Mouse (Mus musculus): ENCODE data around the gene Col25a1. TPM values are rescaled to one million over a fixed set of nuclear protein-coding genes. Genes with fewer than 3 reads are reported as not detected.

The Col25a1 gene
- polyA plus RNA-seq, 1 experiment from 2014 or later: 7.0 TPM

GRCm38 (mm10) chr3:130094125-130094704 is 37.1 kb upstream of the Col25a1 start:
- Histone ChIP-seq H3K36me3 (ENCODE audit: insufficient read depth, low read length) (no peaks in the 10 kb centered on the region), H3K9me3 (ENCODE audit: low read length) (no peaks in the 10 kb centered on the region), H3K27ac (ENCODE audit: low read length) (no peak overlapping the region), H3K27me3 (replicated peaks; ENCODE audit: insufficient read depth, low read length) (no peaks in the 10 kb centered on the region), H3K9ac (replicated peaks; ENCODE audit: low read depth) (no peak overlapping the region), H3K4me2 (replicated peaks; ENCODE audit: low read depth, low read length) (no peak overlapping the region), H3K4me3 (ENCODE audit: low read depth, low read length) (no peak overlapping the region), H3K4me1 (ENCODE audit: insufficient read depth, low read depth, low read length) (no peaks in the 10 kb centered on the region)
- DNase-seq (ENCODE audit: low spot score) (no peak), ATAC-seq (no peak)
- TF ChIP-seq CTCF (IDR thresholded peaks at IDR 0.05) (no peak), EP300 (IDR thresholded peaks at IDR 0.05) (no peak)
- WGBS: 76% methylated on average over 5 of the region's 5 CpGs

- Histone ChIP-seq H3K36me3 (ENCODE audit: insufficient read depth, low read length) (no peaks in the 10 kb centered on the region), H3K4me2 (replicated peaks; ENCODE audit: low read depth, low read length) (no peak overlapping the region), H3K9me3 (ENCODE audit: low read length) (no peaks in the 10 kb centered on the region), H3K27me3 (replicated peaks; ENCODE audit: insufficient read depth, low read length) (no peaks in the 10 kb centered on the region), H3K4me3 (ENCODE audit: low read depth, low read length) (no peak overlapping the region), H3K4me1 (ENCODE audit: insufficient read depth, low read depth, low read length) (no peaks in the 10 kb centered on the region), H3K9ac (replicated peaks; ENCODE audit: low read depth) (no peak overlapping the region), H3K27ac (ENCODE audit: low read length) (no peak overlapping the region)
- no peak for ATAC-seq
- peak; percentile 72 for DNase-seq (ENCODE audit: low spot score)
- TF ChIP-seq CTCF (IDR thresholded peaks at IDR 0.05): peak; percentile 83
- no peak for TF ChIP-seq EP300 (IDR thresholded peaks at IDR 0.05)
- 36% methylated on average over 5 of the region's 5 CpGs for WGBS
Measured at GRCm38 (mm10) chr3:130095160-130095781, 36.0 kb upstream of the Col25a1 start.

GRCm38 (mm10) chr3:130103486-130103885 is 27.8 kb upstream of the Col25a1 start:
- H3K4me3 ChIP-seq (ENCODE audit: low read depth, low read length): no peak overlapping the region
- DNase-seq (ENCODE audit: low spot score): no peak
- H3K4me2 ChIP-seq (replicated peaks; ENCODE audit: low read depth, low read length): no peak overlapping the region
- no peak overlapping the region for H3K9ac ChIP-seq (replicated peaks; ENCODE audit: low read depth)
- no peaks in the 10 kb centered on the region for H3K27me3 ChIP-seq (replicated peaks; ENCODE audit: insufficient read depth, low read length)
- no peaks in the 10 kb centered on the region for H3K36me3 ChIP-seq (ENCODE audit: insufficient read depth, low read length)
- H3K9me3 ChIP-seq (ENCODE audit: low read length): no peaks in the 10 kb centered on the region
- no peaks in the 10 kb centered on the region for H3K4me1 ChIP-seq (ENCODE audit: insufficient read depth, low read depth, low read length)
- TF ChIP-seq EP300 (IDR thresholded peaks at IDR 0.05) (no peak), CTCF (IDR thresholded peaks at IDR 0.05) (peak; percentile 57)
- H3K27ac ChIP-seq (ENCODE audit: low read length): no peak overlapping the region
- ATAC-seq: no peak
- WGBS: 73% methylated on average over 8 of the region's 8 CpGs

GRCm38 (mm10) chr3:130104471-130104870 is 26.8 kb upstream of the Col25a1 start:
- no peaks in the 10 kb centered on the region for H3K36me3 ChIP-seq (ENCODE audit: insufficient read depth, low read length)
- no peak overlapping the region for H3K27ac ChIP-seq (ENCODE audit: low read length)
- no peaks in the 10 kb centered on the region for H3K27me3 ChIP-seq (replicated peaks; ENCODE audit: insufficient read depth, low read length)
- H3K4me3 ChIP-seq (ENCODE audit: low read depth, low read length): no peak overlapping the region
- DNase-seq (ENCODE audit: low spot score): peak; percentile 38
- ATAC-seq: peak; percentile 43; the same call in 1 of the 2 replicates
- TF ChIP-seq EP300 (IDR thresholded peaks at IDR 0.05) (no peak), CTCF (IDR thresholded peaks at IDR 0.05) (no peak)
- H3K4me2 ChIP-seq (replicated peaks; ENCODE audit: low read depth, low read length): 0 out of 2 replicates have a peak overlapping the region, but pooled peaks have one; percentile 8
- WGBS: 32% methylated on average over 9 of the region's 9 CpGs
- H3K4me1 ChIP-seq (ENCODE audit: insufficient read depth, low read depth, low read length): no peaks in the 10 kb centered on the region
- H3K9ac ChIP-seq (replicated peaks; ENCODE audit: low read depth): no peak overlapping the region
- no peaks in the 10 kb centered on the region for H3K9me3 ChIP-seq (ENCODE audit: low read length)

- TF ChIP-seq CTCF (IDR thresholded peaks at IDR 0.05): no peak
- TF ChIP-seq EP300 (IDR thresholded peaks at IDR 0.05): no peak
- no peaks in the 10 kb centered on the region for H3K36me3 ChIP-seq (ENCODE audit: insufficient read depth, low read length)
- 78% methylated on average over 6 of the region's 6 CpGs for WGBS
- ATAC-seq (no peak), DNase-seq (ENCODE audit: low spot score) (no peak)
- H3K4me3 ChIP-seq (ENCODE audit: low read depth, low read length): no peak overlapping the region
- H3K9me3 ChIP-seq (ENCODE audit: low read length): no peaks in the 10 kb centered on the region
- H3K4me1 ChIP-seq (ENCODE audit: insufficient read depth, low read depth, low read length): no peaks in the 10 kb centered on the region
- H3K27ac ChIP-seq (ENCODE audit: low read length): no peak overlapping the region
- no peak overlapping the region for H3K9ac ChIP-seq (replicated peaks; ENCODE audit: low read depth)
- no peaks in the 10 kb centered on the region for H3K27me3 ChIP-seq (replicated peaks; ENCODE audit: insufficient read depth, low read length)
- H3K4me2 ChIP-seq (replicated peaks; ENCODE audit: low read depth, low read length): no peak overlapping the region
Measured at GRCm38 (mm10) chr3:130116886-130117285, 14.4 kb upstream of the Col25a1 start.

- H3K4me3 ChIP-seq (ENCODE audit: low read depth, low read length): no peak overlapping the region
- no peaks in the 10 kb centered on the region for H3K9me3 ChIP-seq (ENCODE audit: low read length)
- no peak overlapping the region for H3K27ac ChIP-seq (ENCODE audit: low read length)
- H3K36me3 ChIP-seq (ENCODE audit: insufficient read depth, low read length): no peaks in the 10 kb centered on the region
- DNase-seq (ENCODE audit: low spot score): no peak
- no peaks in the 10 kb centered on the region for H3K4me1 ChIP-seq (ENCODE audit: insufficient read depth, low read depth, low read length)
- no peak for ATAC-seq
- H3K9ac ChIP-seq (replicated peaks; ENCODE audit: low read depth): no peak overlapping the region
- WGBS: 72% methylated on average over 8 of the region's 8 CpGs
- no peaks in the 10 kb centered on the region for H3K27me3 ChIP-seq (replicated peaks; ENCODE audit: insufficient read depth, low read length)
- TF ChIP-seq CTCF (IDR thresholded peaks at IDR 0.05) (no peak), EP300 (IDR thresholded peaks at IDR 0.05) (no peak)
- H3K4me2 ChIP-seq (replicated peaks; ENCODE audit: low read depth, low read length): no peak overlapping the region
Measured at GRCm38 (mm10) chr3:130127840-130128239, 3.5 kb upstream of the Col25a1 start.

Data from lung, postnatal 0 days (tissue).